Mouse (Mus musculus): Measurements from ENCODE around the gene Mindy2. TPM values are rescaled to one million over a fixed set of nuclear protein-coding genes. Genes with fewer than 3 reads are reported as not detected.

Mindy2 gene
- total and polyA plus RNA-seq, 2 experiments from 2014 or later: 16.5 to 37.3 TPM

- no peak for ATAC-seq
- no peak for DNase-seq
- H3K4me3 ChIP-seq (ENCODE audit: low read depth, low read length): no peak overlapping the region
- no peaks in the 10 kb centered on the region for H3K9me3 ChIP-seq (ENCODE audit: low read length)
- no peaks in the 10 kb centered on the region for H3K27me3 ChIP-seq (ENCODE audit: insufficient read depth, low read length)
- TF ChIP-seq CTCF (IDR thresholded peaks at IDR 0.05; ENCODE audit: low read depth): no peak
- no peak overlapping the region for H3K27ac ChIP-seq (ENCODE audit: low read depth, low read length)
- peaks cover 72% of the 10 kb centered on the region for H3K36me3 ChIP-seq (ENCODE audit: insufficient read depth)
- H3K4me1 ChIP-seq (ENCODE audit: insufficient read depth): no peaks in the 10 kb centered on the region
- H3K4me2 ChIP-seq (ENCODE audit: low read depth): no peak overlapping the region
- H3K9ac ChIP-seq: no peak overlapping the region
- WGBS: 94% methylated on average over 5 of the region's 5 CpGs
These were observed 71.8 kb downstream of the Mindy2 start for GRCm38 (mm10) chr9:70585172-70585571.

- DNase-seq (no peak), ATAC-seq (no peak)
- WGBS: 84% methylated on average over 14 of the region's 14 CpGs
- Histone ChIP-seq H3K4me1 (ENCODE audit: insufficient read depth) (no peaks in the 10 kb centered on the region), H3K27ac (ENCODE audit: low read depth, low read length) (no peak overlapping the region), H3K9me3 (ENCODE audit: low read length) (no peaks in the 10 kb centered on the region), H3K9ac (no peak overlapping the region), H3K36me3 (ENCODE audit: insufficient read depth) (peaks cover 76% of the 10 kb centered on the region), H3K4me2 (ENCODE audit: low read depth) (no peak overlapping the region), H3K27me3 (ENCODE audit: insufficient read depth, low read length) (no peaks in the 10 kb centered on the region), H3K4me3 (ENCODE audit: low read depth, low read length) (no peak overlapping the region)
- TF ChIP-seq CTCF (IDR thresholded peaks at IDR 0.05; ENCODE audit: low read depth): no peak
These were observed 72.3 kb downstream of the Mindy2 start for GRCm38 (mm10) chr9:70584641-70585040.

- DNase-seq (no peak), ATAC-seq (no peak)
- Histone ChIP-seq H3K9ac (no peak overlapping the region), H3K4me1 (ENCODE audit: insufficient read depth) (no peaks in the 10 kb centered on the region), H3K4me2 (ENCODE audit: low read depth) (no peak overlapping the region), H3K27ac (ENCODE audit: low read depth, low read length) (no peak overlapping the region), H3K4me3 (ENCODE audit: low read depth, low read length) (no peak overlapping the region), H3K9me3 (ENCODE audit: low read length) (no peaks in the 10 kb centered on the region), H3K36me3 (ENCODE audit: insufficient read depth) (peaks cover 49% of the 10 kb centered on the region), H3K27me3 (ENCODE audit: insufficient read depth, low read length) (no peaks in the 10 kb centered on the region)
- TF ChIP-seq CTCF (IDR thresholded peaks at IDR 0.05; ENCODE audit: low read depth): no peak
- WGBS: 94% methylated on average over 5 of the region's 5 CpGs
These were observed 76.0 kb downstream of the Mindy2 start for GRCm38 (mm10) chr9:70580956-70581355.

- DNase-seq (no peak), ATAC-seq (no peak)
- H3K4me1 ChIP-seq (ENCODE audit: insufficient read depth): no peaks in the 10 kb centered on the region
- no peak overlapping the region for H3K4me2 ChIP-seq (ENCODE audit: low read depth)
- 94% methylated on average over 2 of the region's 2 CpGs for WGBS
- peaks cover 40% of the 10 kb centered on the region for H3K36me3 ChIP-seq (ENCODE audit: insufficient read depth)
- no peak overlapping the region for H3K4me3 ChIP-seq (ENCODE audit: low read depth, low read length)
- H3K27me3 ChIP-seq (ENCODE audit: insufficient read depth, low read length): no peaks in the 10 kb centered on the region
- TF ChIP-seq CTCF (IDR thresholded peaks at IDR 0.05; ENCODE audit: low read depth): no peak
- H3K9me3 ChIP-seq (ENCODE audit: low read length): no peaks in the 10 kb centered on the region
- H3K9ac ChIP-seq: no peak overlapping the region
- no peak overlapping the region for H3K27ac ChIP-seq (ENCODE audit: low read depth, low read length)
These were observed 78.9 kb downstream of the Mindy2 start for GRCm38 (mm10) chr9:70578123-70578522.

GRCm38 (mm10) chr9:70570351-70570750 is 86.6 kb downstream of the Mindy2 start:
- WGBS: 96% methylated on average over 8 of the region's 8 CpGs
- H3K4me2 ChIP-seq (ENCODE audit: low read depth): no peak overlapping the region
- H3K36me3 ChIP-seq (ENCODE audit: insufficient read depth): peaks cover 26% of the 10 kb centered on the region
- no peaks in the 10 kb centered on the region for H3K27me3 ChIP-seq (ENCODE audit: insufficient read depth, low read length)
- no peak for TF ChIP-seq CTCF (IDR thresholded peaks at IDR 0.05; ENCODE audit: low read depth)
- H3K9ac ChIP-seq: no peak overlapping the region
- no peak overlapping the region for H3K27ac ChIP-seq (ENCODE audit: low read depth, low read length)
- H3K4me3 ChIP-seq (ENCODE audit: low read depth, low read length): no peak overlapping the region
- no peaks in the 10 kb centered on the region for H3K4me1 ChIP-seq (ENCODE audit: insufficient read depth)
- no peaks in the 10 kb centered on the region for H3K9me3 ChIP-seq (ENCODE audit: low read length)
- DNase-seq (no peak), ATAC-seq (no peak)

GRCm38 (mm10) chr9:70567651-70568050 is 89.3 kb downstream of the Mindy2 start:
- H3K27me3 ChIP-seq (ENCODE audit: insufficient read depth, low read length): no peaks in the 10 kb centered on the region
- no peaks in the 10 kb centered on the region for H3K9me3 ChIP-seq (ENCODE audit: low read length)
- no peak for DNase-seq
- WGBS: 87% methylated on average over 5 of the region's 5 CpGs
- no peak for TF ChIP-seq CTCF (IDR thresholded peaks at IDR 0.05; ENCODE audit: low read depth)
- peaks cover 19% of the 10 kb centered on the region for H3K36me3 ChIP-seq (ENCODE audit: insufficient read depth)
- H3K4me3 ChIP-seq (ENCODE audit: low read depth, low read length): no peak overlapping the region
- H3K27ac ChIP-seq (ENCODE audit: low read depth, low read length): no peak overlapping the region
- no peak overlapping the region for H3K4me2 ChIP-seq (ENCODE audit: low read depth)
- H3K4me1 ChIP-seq (ENCODE audit: insufficient read depth): no peaks in the 10 kb centered on the region
- ATAC-seq: no peak
- no peak overlapping the region for H3K9ac ChIP-seq

GRCm38 (mm10) chr9:70562825-70563224 is 94.1 kb downstream of the Mindy2 start:
- WGBS: 96% methylated on average over 3 of the region's 3 CpGs
- Histone ChIP-seq H3K9ac (no peak overlapping the region), H3K9me3 (ENCODE audit: low read length) (no peaks in the 10 kb centered on the region), H3K4me1 (ENCODE audit: insufficient read depth) (no peaks in the 10 kb centered on the region), H3K4me3 (ENCODE audit: low read depth, low read length) (no peak overlapping the region), H3K36me3 (ENCODE audit: insufficient read depth) (peaks cover 9% of the 10 kb centered on the region; the same call in 1 of the 2 replicates), H3K27me3 (ENCODE audit: insufficient read depth, low read length) (no peaks in the 10 kb centered on the region), H3K27ac (ENCODE audit: low read depth, low read length) (no peak overlapping the region), H3K4me2 (ENCODE audit: low read depth) (no peak overlapping the region)
- no peak for TF ChIP-seq CTCF (IDR thresholded peaks at IDR 0.05; ENCODE audit: low read depth)
- ATAC-seq: no peak
- DNase-seq: no peak

- Histone ChIP-seq H3K36me3 (ENCODE audit: insufficient read depth) (0 out of 2 replicates have a peak, but pooled peaks cover 8% of the 10 kb centered on the region), H3K4me1 (ENCODE audit: insufficient read depth) (no peaks in the 10 kb centered on the region), H3K4me3 (ENCODE audit: low read depth, low read length) (no peak overlapping the region), H3K4me2 (ENCODE audit: low read depth) (no peak overlapping the region), H3K27me3 (ENCODE audit: insufficient read depth, low read length) (no peaks in the 10 kb centered on the region), H3K27ac (ENCODE audit: low read depth, low read length) (no peak overlapping the region), H3K9me3 (ENCODE audit: low read length) (no peaks in the 10 kb centered on the region), H3K9ac (no peak overlapping the region)
- no peak for DNase-seq
- 93% methylated on average over 5 of the region's 5 CpGs for WGBS
- no peak for ATAC-seq
- no peak for TF ChIP-seq CTCF (IDR thresholded peaks at IDR 0.05; ENCODE audit: low read depth)
These were observed 100.2 kb downstream of the Mindy2 start for GRCm38 (mm10) chr9:70556796-70557195.
